Mouse (Mus musculus) intestine, embryonic 16.5 days (tissue): ENCODE results near the gene Slc4a8. TPM values are rescaled to one million over a fixed set of nuclear protein-coding genes. Genes with fewer than 3 reads are reported as not detected.
A peak's percentile ranks its signal among the peaks of the same experiment; 100 is the strongest.
"Not testable (repeated sequence)": the region's sequence is repeated elsewhere in the genome, so short reads cannot be mapped to it uniquely, and the experiment has no call there.

Experiments used
- ATAC-seq: fragments of 200-750 bp; cut with Nextera tagmentation; 2 replicates; pipeline ENCODE4 v1.8.0; 2017; ENCODE audit warnings: moderate TSS enrichment, moderate library complexity
- H3K27ac ChIP-seq: fragments of 300-500 bp; sonication (generic); 2 replicates; pipeline ENCODE4 v1.5.1; 2014; ENCODE audit warnings: mild to moderate bottlenecking, low read length
- H3K27me3 ChIP-seq: fragments of 300-500 bp; sonication (generic); replicated peaks from 2 replicates; pipeline ENCODE4 v1.6.1; 2014; ENCODE audit warnings: low read length, control low read depth, mixed read lengths; ENCODE audit not compliant: control insufficient read depth, insufficient read depth
- H3K36me3 ChIP-seq: fragments of 300-500 bp; sonication (generic); 2 replicates; pipeline ENCODE4 v1.6.1; 2014; ENCODE audit warnings: low read length, control low read depth; ENCODE audit not compliant: control insufficient read depth, insufficient read depth
- H3K4me1 ChIP-seq: fragments of 300-500 bp; sonication (generic); 2 replicates; pipeline ENCODE4 v1.6.1; 2014; ENCODE audit warnings: low read length, control low read depth, mixed read lengths; ENCODE audit not compliant: control insufficient read depth, insufficient read depth
- H3K4me2 ChIP-seq: fragments of 300-500 bp; sonication (generic); 2 replicates; pipeline ENCODE4 v1.6.1; 2014; ENCODE audit warnings: low read depth, low read length, control low read depth
- H3K4me3 ChIP-seq: fragments of 300-500 bp; sonication (generic); 2 replicates; pipeline ENCODE4 v1.5.1; 2014; ENCODE audit warnings: mild to moderate bottlenecking, low read length
- H3K9ac ChIP-seq: fragments of 300-500 bp; sonication (generic); 2 replicates; pipeline ENCODE4 v1.6.1; 2014; ENCODE audit warnings: low read depth, low read length
- H3K9me3 ChIP-seq: fragments of 300-500 bp; sonication (generic); 2 replicates; pipeline ENCODE4 v1.6.1; 2016; ENCODE audit warnings: low read length, control low read depth; ENCODE audit not compliant: control insufficient read depth
- WGBS: fragments of 180-500 bp; shearing (Covaris S2); extraction: QIAGEN DNeasy Blood & Tissue Kit; methylation state at CpG from one replicate; pipeline ENCODE4 v1.1.7; 2014; 5-methylcytosine and 5-hydroxymethylcytosine counted together
- polyA plus RNA-seq: library from polyadenylated mRNA; unstranded; fragments of >200 nt; fragmentation: Nextera tagmentation; extraction: Ambion mirVana; gene quantifications from 2 replicates; pipeline ENCODE4 v1.2.1, GENCODE M21; 2015

The Slc4a8 gene
- polyA plus RNA-seq, 1 experiment from 2014 or later, result 3.2 TPM

DNA sequence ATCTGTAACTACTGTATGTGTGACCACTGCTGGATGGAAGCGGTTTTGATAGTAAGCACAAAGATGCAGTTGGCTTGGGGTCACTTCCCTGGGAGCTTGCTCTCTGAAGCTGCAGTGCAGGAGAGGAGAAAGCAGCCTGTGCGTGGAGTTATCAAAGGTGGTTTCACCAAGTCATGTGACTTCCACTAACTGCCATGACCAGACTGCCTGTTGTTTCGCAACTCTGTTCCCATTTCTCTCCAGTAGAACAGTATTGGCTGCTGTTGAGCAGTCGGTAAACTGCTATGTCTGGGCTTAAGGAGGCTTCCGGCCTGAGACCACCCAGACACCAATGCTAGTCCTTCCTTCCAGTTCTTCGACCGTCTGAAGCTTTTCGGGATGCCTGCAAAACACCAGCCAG, 48.7 kb downstream of the Slc4a8 start:
- ATAC-seq, result peak; percentile 68; the same call in 1 of the 2 replicates
- Histone ChIP-seq H3K4me2 (no peak overlapping the region), H3K4me3 (no peak overlapping the region), H3K9ac (no peak overlapping the region), H3K4me1 (0 out of 2 replicates have a peak, but pooled peaks cover 10% of the 10 kb centered on the region), H3K9me3 (no peaks in the 10 kb centered on the region), H3K36me3 (no peaks in the 10 kb centered on the region), H3K27me3 (no peaks in the 10 kb centered on the region), H3K27ac (no peak overlapping the region)
- WGBS, result 78% methylated on average over 8 of the region's 8 CpGs

DNA sequence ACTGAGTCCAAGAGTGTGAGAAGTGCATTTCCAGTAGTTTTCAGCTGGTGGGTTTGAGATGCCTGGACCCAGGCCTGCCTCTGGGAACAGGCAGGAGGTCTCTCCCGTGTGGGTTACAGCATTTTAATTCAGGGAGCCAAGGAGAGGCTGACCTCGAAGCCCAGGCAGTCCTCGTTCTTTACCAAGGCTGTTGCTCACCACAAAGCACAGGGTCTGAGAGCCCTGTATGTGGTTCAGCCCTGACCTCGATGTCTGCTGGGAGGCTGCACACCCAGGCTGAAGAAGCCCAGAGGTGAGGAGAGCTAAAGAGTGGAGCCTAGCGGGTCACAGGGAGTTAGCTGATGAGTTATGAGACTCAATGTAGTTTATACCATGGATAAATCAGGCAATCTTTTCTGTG, 52.0 kb downstream of the Slc4a8 start:
- Histone ChIP-seq H3K27me3 (no peaks in the 10 kb centered on the region), H3K9ac (no peak overlapping the region), H3K4me2 (no peak overlapping the region), H3K4me1 (0 out of 2 replicates have a peak, but pooled peaks cover 10% of the 10 kb centered on the region), H3K9me3 (no peaks in the 10 kb centered on the region), H3K27ac (no peak overlapping the region), H3K4me3 (no peak overlapping the region), H3K36me3 (no peaks in the 10 kb centered on the region)
- 63% methylated on average over 5 of the region's 5 CpGs for WGBS
- no peak for ATAC-seq

DNA sequence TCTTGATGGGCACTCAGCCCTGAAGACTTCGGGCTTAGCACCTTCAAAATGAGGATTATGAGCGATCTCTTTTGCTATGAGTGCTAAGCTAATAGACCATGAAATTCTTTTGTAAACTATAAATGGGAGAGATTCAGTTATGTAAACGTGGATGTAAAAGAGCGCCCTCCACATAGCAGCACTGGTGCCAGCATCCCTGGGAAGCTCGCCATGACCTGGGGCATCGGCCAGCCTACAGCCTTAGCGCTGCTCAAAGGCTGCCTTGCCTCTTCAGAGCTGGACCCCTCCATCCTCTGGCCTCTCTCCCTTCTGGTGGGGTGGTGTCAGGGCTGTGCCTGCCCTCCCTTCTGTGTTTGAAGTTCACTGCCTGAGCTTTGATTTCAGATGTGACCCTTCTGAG, 52.5 kb downstream of the Slc4a8 start:
- Histone ChIP-seq H3K9me3 (no peaks in the 10 kb centered on the region), H3K27me3 (no peaks in the 10 kb centered on the region), H3K4me1 (0 out of 2 replicates have a peak, but pooled peaks cover 10% of the 10 kb centered on the region), H3K36me3 (no peaks in the 10 kb centered on the region), H3K9ac (no peak overlapping the region), H3K4me3 (no peak overlapping the region), H3K27ac (no peak overlapping the region), H3K4me2 (no peak overlapping the region)
- no peak for ATAC-seq
- 71% methylated on average over 7 of the region's 7 CpGs for WGBS

GRCm38 (mm10) chr15:100815310-100815709, 53.8 kb downstream of the Slc4a8 start:
- H3K9ac ChIP-seq, result no peak overlapping the region
- no peak overlapping the region for H3K4me3 ChIP-seq
- 0 out of 2 replicates have a peak, but pooled peaks cover 10% of the 10 kb centered on the region for H3K4me1 ChIP-seq
- no peak overlapping the region for H3K4me2 ChIP-seq
- no peaks in the 10 kb centered on the region for H3K27me3 ChIP-seq
- no peaks in the 10 kb centered on the region for H3K9me3 ChIP-seq
- WGBS, result 71% methylated on average over 8 of the region's 8 CpGs
- ATAC-seq, result no peak
- no peaks in the 10 kb centered on the region for H3K36me3 ChIP-seq
- H3K27ac ChIP-seq, result no peak overlapping the region

DNA sequence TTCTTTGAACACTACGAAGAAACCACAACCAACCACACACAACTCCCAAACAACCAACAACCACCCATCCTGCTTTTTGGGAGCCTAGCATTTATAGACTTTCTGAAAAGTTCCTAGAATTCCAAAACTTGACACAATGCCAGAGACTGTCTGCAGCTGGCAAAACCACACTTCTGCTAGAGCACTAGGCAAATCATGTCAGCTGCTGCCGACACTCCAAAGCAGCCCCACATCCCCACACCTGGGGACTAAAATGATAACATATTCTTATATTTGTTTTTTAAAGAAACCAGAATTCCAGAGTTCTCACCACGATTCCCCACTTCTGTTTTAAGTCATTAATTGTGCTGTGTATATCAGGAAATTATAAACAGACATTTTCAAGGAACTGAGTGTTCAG, 57.3 kb downstream of the Slc4a8 start:
- WGBS, result 78% methylated on average over 3 of the region's 3 CpGs
- Histone ChIP-seq H3K27me3 (no peaks in the 10 kb centered on the region), H3K9ac (no peak overlapping the region)

DNA sequence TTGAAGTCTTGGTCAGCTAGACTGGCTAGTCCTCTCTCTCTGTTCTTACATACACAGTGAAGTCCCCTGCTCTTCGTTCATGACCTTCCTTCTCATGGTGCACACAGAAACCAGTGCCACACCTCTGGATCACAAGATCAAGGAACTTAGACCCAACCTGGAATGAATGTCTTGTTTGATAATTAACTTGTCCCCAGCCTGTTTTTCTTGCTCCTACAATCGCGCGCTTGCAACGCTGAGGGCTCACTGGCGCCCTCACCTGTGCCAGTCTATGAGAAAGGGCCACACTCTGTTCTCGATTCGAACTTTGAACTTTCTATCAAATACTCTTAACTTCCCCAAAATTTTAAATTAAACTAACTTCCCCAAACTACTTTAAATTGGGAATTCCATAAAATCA, 60.3 kb downstream of the Slc4a8 start:
- 46% methylated on average over 8 of the region's 8 CpGs for WGBS

More for the DNA sequence above, 57.3 kb downstream of the Slc4a8 start:
- no peaks in the 10 kb centered on the region for H3K36me3 ChIP-seq
- H3K27ac ChIP-seq, result no peak overlapping the region
- peaks cover 9% of the 10 kb centered on the region; the same call in 1 of the 2 replicates for H3K4me1 ChIP-seq
- no peak for ATAC-seq
- no peak overlapping the region for H3K4me2 ChIP-seq
- no peaks in the 10 kb centered on the region for H3K9me3 ChIP-seq
- no peak overlapping the region for H3K4me3 ChIP-seq

DNA sequence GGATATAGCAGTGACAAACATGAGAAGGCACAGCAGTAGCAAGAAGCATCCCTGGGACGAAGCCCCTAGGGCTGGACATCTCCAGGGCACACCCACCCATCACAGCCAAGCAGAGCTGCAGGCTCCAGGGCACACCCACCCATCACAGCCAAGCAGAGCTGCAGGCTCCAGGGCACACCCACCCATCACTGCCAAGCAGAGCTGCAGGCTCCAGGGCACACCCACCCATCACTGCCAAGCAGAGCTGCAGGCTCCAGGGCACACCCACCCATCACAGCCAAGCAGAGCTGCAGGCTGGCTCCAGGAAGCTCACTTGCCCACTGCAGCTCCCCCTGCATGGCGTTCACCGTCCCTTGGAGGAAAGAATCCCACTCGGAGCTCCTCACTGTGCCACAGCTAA, 60.8 kb downstream of the Slc4a8 start:
- H3K4me2 ChIP-seq, H3K9me3 ChIP-seq, H3K36me3 ChIP-seq, ATAC-seq, H3K27ac ChIP-seq, H3K9ac ChIP-seq, H3K4me1 ChIP-seq, H3K27me3 ChIP-seq, H3K4me3 ChIP-seq: not testable (repeated sequence)
- 65% methylated on average over 4 of the region's 4 CpGs for WGBS

More for the DNA sequence above, 60.3 kb downstream of the Slc4a8 start:
- peaks cover 10% of the 10 kb centered on the region for H3K4me1 ChIP-seq
- peak overlapping the region; percentile 32 for H3K4me2 ChIP-seq
- no peak overlapping the region for H3K9ac ChIP-seq
- H3K9me3 ChIP-seq, result no peaks in the 10 kb centered on the region
- peak; percentile 82 for ATAC-seq
- no peaks in the 10 kb centered on the region for H3K36me3 ChIP-seq
- no peak overlapping the region for H3K4me3 ChIP-seq
- H3K27me3 ChIP-seq, result no peaks in the 10 kb centered on the region; the same call in 1 of the 2 replicates
- peak overlapping the region; percentile 84 for H3K27ac ChIP-seq

GRCm38 (mm10) chr15:100825249-100825856, 63.8 kb downstream of the Slc4a8 start:
- Histone ChIP-seq H3K36me3 (no peaks in the 10 kb centered on the region), H3K27me3 (no peaks in the 10 kb centered on the region; the same call in 1 of the 2 replicates), H3K27ac (peak overlapping the region; percentile 61; the same call in 1 of the 2 replicates), H3K4me3 (peak overlapping the region; percentile 23; the same call in 1 of the 2 replicates), H3K4me2 (peak overlapping the region; percentile 44), H3K9ac (no peak overlapping the region), H3K9me3 (no peaks in the 10 kb centered on the region), H3K4me1 (peaks cover 10% of the 10 kb centered on the region)
- peak; percentile 73 for ATAC-seq
- 12% methylated on average over 24 of the region's 26 CpGs for WGBS

- no peak for ATAC-seq
- WGBS, result 86% methylated on average over 8 of the region's 8 CpGs
- Histone ChIP-seq H3K4me3 (no peak overlapping the region), H3K36me3 (no peaks in the 10 kb centered on the region), H3K27me3 (no peaks in the 10 kb centered on the region; the same call in 1 of the 2 replicates), H3K4me2 (no peak overlapping the region), H3K9ac (no peak overlapping the region), H3K9me3 (no peaks in the 10 kb centered on the region), H3K4me1 (peaks cover 10% of the 10 kb centered on the region), H3K27ac (no peak overlapping the region)
Measured at GRCm38 (mm10) chr15:100826076-100826475, 64.5 kb downstream of the Slc4a8 start.
